Mouse (Mus musculus) CD4-positive, CD25-positive, alpha-beta regulatory T cell, adult 9 weeks (primary cell): ENCODE measurements around the gene Prss37. TPM values are rescaled to one million over a fixed set of nuclear protein-coding genes. Genes with fewer than 3 reads are reported as not detected.

Experiments
- polyA plus RNA-seq: library from polyadenylated mRNA; unstranded; fragments of 100-300 nt; shearing (Covaris generic); gene quantifications from one replicate; pipeline ENCODE4 v1.2.1, GENCODE M21; 2017

The Prss37 gene
- polyA plus RNA-seq, result not detected

GRCm38 (mm10) chr6:40519408-40519807 lies at the start of gene Prss37:
Gene Prss37 (minus strand): TSS chr6:40519508.

GRCm38 (mm10) chr6:40554950-40555349 lies 35.6 kb upstream of the Prss37 start, which contains the start of gene Olfr461:
Gene Olfr461 (minus strand): TSS chr6:40555050.

GRCm38 (mm10) chr6:40493229-40493628 lies 26.1 kb downstream of the Prss37 start, which contains the start of gene Tas2r108:
Gene Tas2r108 (plus strand): TSS chr6:40493529.

GRCm38 (mm10) chr6:40490933-40491332 lies 28.4 kb downstream of the Prss37 start, which contains the start of gene Tas2r137:
Gene Tas2r137 (plus strand): TSS chr6:40491233.

GRCm38 (mm10) chr6:40470916-40471719 lies 48.2 kb downstream of the Prss37 start, which contains the start of gene Ssbp1:
Gene Ssbp1 (plus strand): TSS chr6:40471352.

Other genes with a start within 250 kb of the Prss37 start
- 55.7 TPM for gene Agk, start 194.3 kb downstream of the Prss37 start, polyA plus RNA-seq
- gene E330009J07Rik, start 83.4 kb downstream of the Prss37 start, polyA plus RNA-seq, result 5.1 TPM
- not detected for gene Wee2, start 80.4 kb downstream of the Prss37 start, polyA plus RNA-seq
- gene Ssbp1, start 48.2 kb downstream of the Prss37 start, polyA plus RNA-seq, result 148 TPM
- gene Tas2r137, start 28.3 kb downstream of the Prss37 start, polyA plus RNA-seq, result not detected
- not detected for gene Tas2r108, start 26.0 kb downstream of the Prss37 start, polyA plus RNA-seq
- not detected for gene Olfr461, start 35.5 kb upstream of the Prss37 start, polyA plus RNA-seq
- not detected for gene Olfr460, start 50.0 kb upstream of the Prss37 start, polyA plus RNA-seq
- gene Clec5a, start 66.3 kb upstream of the Prss37 start, polyA plus RNA-seq, result 0.32 TPM
- gene Tas2r138, start 93.8 kb upstream of the Prss37 start, polyA plus RNA-seq, result not detected
- not detected for gene Mgam, start 109.3 kb upstream of the Prss37 start, polyA plus RNA-seq